Mouse (Mus musculus) limb, embryonic 13.5 days (tissue): ENCODE results near the gene Mansc4. TPM values are rescaled to one million over a fixed set of nuclear protein-coding genes. Genes with fewer than 3 reads are reported as not detected.

Experiments
- ATAC-seq: fragments of 200-750 bp; cut with Nextera tagmentation; 2 replicates; pipeline ENCODE4 v1.8.0; 2017; ENCODE audit warnings: low read depth, moderate number of reproducible peaks, moderate TSS enrichment; ENCODE audit not compliant: low FRiP score
- H3K27ac ChIP-seq: fragments of 300-500 bp; sonication (generic); 2 replicates; pipeline ENCODE4 v1.5.1; 2015; ENCODE audit warnings: inconsistent platforms, mild to moderate bottlenecking, moderate library complexity
- H3K27me3 ChIP-seq: fragments of 300-500 bp; sonication (generic); 2 replicates; pipeline ENCODE4 v1.6.1; 2015; ENCODE audit warnings: mild to moderate bottlenecking, inconsistent platforms
- H3K36me3 ChIP-seq: fragments of 300-500 bp; sonication (generic); 2 replicates; pipeline ENCODE4 v1.6.1; 2015; ENCODE audit warnings: inconsistent platforms, mild to moderate bottlenecking, moderate library complexity
- H3K4me1 ChIP-seq: fragments of 300-500 bp; sonication (generic); 2 replicates; pipeline ENCODE4 v1.6.1; 2015; ENCODE audit warnings: inconsistent platforms
- H3K4me2 ChIP-seq: fragments of 300-500 bp; sonication (generic); replicated peaks from 2 replicates; pipeline ENCODE4 v1.6.1; 2015; ENCODE audit warnings: inconsistent platforms, mild to moderate bottlenecking, moderate library complexity
- H3K4me3 ChIP-seq: fragments of 300-500 bp; sonication (generic); 2 replicates; pipeline ENCODE4 v1.5.1; 2015; ENCODE audit warnings: moderate library complexity, mild to moderate bottlenecking, inconsistent platforms
- H3K9ac ChIP-seq: fragments of 300-500 bp; sonication (generic); 2 replicates; pipeline ENCODE4 v1.6.1; 2015; ENCODE audit warnings: mild to moderate bottlenecking, inconsistent platforms
- H3K9me3 ChIP-seq: fragments of 300-500 bp; sonication (generic); 2 replicates; pipeline ENCODE4 v1.6.1; 2016; ENCODE audit warnings: inconsistent platforms
- WGBS: fragments of 180-500 bp; shearing (Covaris S2); methylation state at CpG from one replicate; pipeline ENCODE4 v1.1.7; 2015; 5-methylcytosine and 5-hydroxymethylcytosine counted together
- polyA plus RNA-seq: library from polyadenylated mRNA; unstranded; fragments of >200 nt; fragmentation: Nextera tagmentation; extraction: Ambion mirVana; gene quantifications from 2 replicates; pipeline ENCODE4 v1.2.1, GENCODE M21; 2015

Gene Mansc4
- 1.8 and 2.1 TPM in 2 replicates for polyA plus RNA-seq

GRCm38 (mm10) chr6:147086594-147087225 lies at the start of gene Mansc4:
Gene Mansc4, minus strand, starts transcription at chr6:147087032.
- Histone ChIP-seq H3K36me3 (no peaks in the 10 kb centered on the region), H3K4me1 (peaks cover 17% of the 10 kb centered on the region), H3K9me3 (no peaks in the 10 kb centered on the region), H3K4me2 (peak within 1 kb of the TSS; percentile 63), H3K27ac (peak within 1 kb of the TSS; percentile 28; the same call in 1 of the 2 replicates), H3K4me3 (peak within 1 kb of the TSS; percentile 35), H3K27me3 (0 out of 2 replicates have a peak, but pooled peaks cover 5% of the 10 kb centered on the region), H3K9ac (peak within 1 kb of the TSS; percentile 58)
- ATAC-seq = no peak; the same call in 1 of the 2 replicates
- WGBS = 9% methylated on average over 20 of the region's 20 CpGs

- no peak overlapping the region for H3K4me2 ChIP-seq
- WGBS = 63% methylated on average over 10 of the region's 10 CpGs
- H3K9me3 ChIP-seq = peaks cover 5% of the 10 kb centered on the region
- peaks cover 10% of the 10 kb centered on the region; the same call in 1 of the 2 replicates for H3K4me1 ChIP-seq
- no peak overlapping the region for H3K9ac ChIP-seq
- H3K27me3 ChIP-seq = 0 out of 2 replicates have a peak, but pooled peaks cover 3% of the 10 kb centered on the region
- 0 out of 2 replicates have a peak, but pooled peaks have one; percentile 36 for ATAC-seq
- H3K27ac ChIP-seq = no peak overlapping the region
- H3K4me3 ChIP-seq = no peak overlapping the region
- H3K36me3 ChIP-seq = no peaks in the 10 kb centered on the region
These were observed 40.4 kb upstream of the Mansc4 start for GRCm38 (mm10) chr6:147127239-147127638.

GRCm38 (mm10) chr6:147121320-147121719 lies 34.5 kb upstream of the Mansc4 start:
- no peak overlapping the region for H3K27ac ChIP-seq
- peaks cover 6% of the 10 kb centered on the region; the same call in 1 of the 2 replicates for H3K27me3 ChIP-seq
- WGBS = 59% methylated on average over 6 of the region's 6 CpGs

GRCm38 (mm10) chr6:147118190-147118589 lies 31.4 kb upstream of the Mansc4 start:
- no peak overlapping the region for H3K4me3 ChIP-seq
- H3K4me2 ChIP-seq = no peak overlapping the region
- H3K27ac ChIP-seq = no peak overlapping the region
- WGBS = 81% methylated on average over 3 of the region's 3 CpGs
- H3K9ac ChIP-seq = no peak overlapping the region
- no peak for ATAC-seq
- H3K9me3 ChIP-seq = no peaks in the 10 kb centered on the region
- 0 out of 2 replicates have a peak, but pooled peaks cover 2% of the 10 kb centered on the region for H3K4me1 ChIP-seq
- H3K36me3 ChIP-seq = no peaks in the 10 kb centered on the region
- H3K27me3 ChIP-seq = peaks cover 3% of the 10 kb centered on the region; the same call in 1 of the 2 replicates

More at GRCm38 (mm10) chr6:147121320-147121719, 34.5 kb upstream of the Mansc4 start:
- no peaks in the 10 kb centered on the region for H3K36me3 ChIP-seq
- H3K4me2 ChIP-seq = no peak overlapping the region
- peaks cover 6% of the 10 kb centered on the region; the same call in 1 of the 2 replicates for H3K4me1 ChIP-seq
- no peak overlapping the region for H3K9ac ChIP-seq
- H3K9me3 ChIP-seq = no peaks in the 10 kb centered on the region
- no peak for ATAC-seq
- no peak overlapping the region for H3K4me3 ChIP-seq

DNA sequence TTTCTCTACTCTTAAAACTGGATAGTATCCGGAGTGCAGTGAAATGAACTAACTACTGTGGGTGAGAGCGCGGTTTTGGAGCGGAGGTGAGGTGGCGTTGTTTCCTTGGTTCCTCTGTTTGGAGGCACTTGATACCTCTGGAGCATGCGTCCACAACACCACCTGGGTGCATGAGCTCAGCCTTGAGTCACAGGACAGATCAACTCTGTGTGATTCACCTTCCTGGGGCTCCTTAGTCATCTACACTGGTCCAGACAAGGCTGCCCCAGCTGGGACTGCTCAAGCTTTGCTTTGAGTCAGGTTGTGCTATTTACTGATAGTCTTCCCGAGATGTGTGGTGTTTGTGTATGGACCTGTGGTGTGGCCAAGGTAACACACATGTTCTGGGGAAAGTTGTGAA lies 30.9 kb upstream of the Mansc4 start:
- WGBS = 95% methylated on average over 7 of the region's 7 CpGs
- H3K4me1 ChIP-seq = 0 out of 2 replicates have a peak, but pooled peaks cover 2% of the 10 kb centered on the region
- H3K4me2 ChIP-seq = no peak overlapping the region
- no peak for ATAC-seq
- H3K36me3 ChIP-seq = peaks cover 3% of the 10 kb centered on the region
- H3K4me3 ChIP-seq = no peak overlapping the region
- no peak overlapping the region for H3K9ac ChIP-seq
- no peak overlapping the region for H3K27ac ChIP-seq
- peaks cover 3% of the 10 kb centered on the region; the same call in 1 of the 2 replicates for H3K27me3 ChIP-seq
- H3K9me3 ChIP-seq = no peaks in the 10 kb centered on the region

- 8% methylated on average over 10 of the region's 10 CpGs for WGBS
- 0 out of 2 replicates have a peak, but pooled peaks have one; percentile 54 for ATAC-seq
These were observed 29.7 kb upstream of the Mansc4 start for GRCm38 (mm10) chr6:147116579-147116978.

DNA sequence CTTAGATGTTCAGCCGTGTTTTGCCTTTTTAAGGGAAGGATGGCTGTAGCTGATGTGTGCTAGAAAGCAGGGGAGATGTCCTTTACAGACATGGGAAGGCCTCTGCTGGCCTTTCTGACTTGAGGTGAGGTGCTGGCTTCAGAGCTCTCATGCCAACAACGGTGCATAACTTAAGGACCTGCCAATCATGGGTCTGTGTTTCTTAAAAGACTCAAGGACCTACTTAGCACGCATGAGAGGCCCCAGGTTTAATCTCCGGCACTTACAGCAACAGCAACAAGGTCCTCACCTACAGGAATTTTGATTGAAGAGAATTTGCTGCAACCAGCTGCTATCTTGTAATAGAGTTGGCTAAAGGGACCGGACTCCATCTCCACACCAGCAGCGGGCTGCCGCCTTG lies 22.5 kb upstream of the Mansc4 start:
- Histone ChIP-seq H3K9me3 (no peaks in the 10 kb centered on the region), H3K4me1 (no peaks in the 10 kb centered on the region), H3K27ac (no peak overlapping the region), H3K36me3 (peaks cover 68% of the 10 kb centered on the region), H3K9ac (no peak overlapping the region), H3K4me2 (no peak overlapping the region), H3K4me3 (no peak overlapping the region), H3K27me3 (no peaks in the 10 kb centered on the region)
- ATAC-seq = no peak
- WGBS = 93% methylated on average over 7 of the region's 7 CpGs

More at GRCm38 (mm10) chr6:147116579-147116978, 29.7 kb upstream of the Mansc4 start:
- no peak overlapping the region for H3K9ac ChIP-seq
- 0 out of 2 replicates have a peak, but pooled peaks cover 2% of the 10 kb centered on the region for H3K4me1 ChIP-seq
- H3K4me2 ChIP-seq = no peak overlapping the region
- H3K9me3 ChIP-seq = no peaks in the 10 kb centered on the region
- H3K27ac ChIP-seq = no peak overlapping the region
- no peak overlapping the region for H3K4me3 ChIP-seq
- H3K27me3 ChIP-seq = peaks cover 3% of the 10 kb centered on the region; the same call in 1 of the 2 replicates
- H3K36me3 ChIP-seq = peaks cover 11% of the 10 kb centered on the region

DNA sequence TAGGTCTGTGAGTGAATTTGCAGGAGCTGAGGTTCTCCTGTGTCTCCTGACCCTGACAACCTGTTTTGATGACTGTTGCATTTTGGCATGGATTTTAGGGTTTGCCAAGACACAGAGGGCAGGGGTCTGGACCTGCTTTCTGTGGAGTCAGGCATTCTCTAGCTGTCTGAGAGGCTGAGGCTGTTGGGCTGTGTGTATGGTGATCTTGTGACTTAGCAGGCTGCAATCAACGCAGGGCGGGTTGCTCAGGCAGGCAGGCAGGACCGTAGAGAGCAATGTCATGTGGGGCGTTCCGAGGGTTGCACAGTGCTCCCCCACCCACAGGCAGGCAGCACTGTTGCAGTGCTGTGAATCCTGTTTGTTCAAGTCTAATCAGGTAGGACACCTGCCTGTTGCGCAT lies 19.9 kb upstream of the Mansc4 start:
- H3K9ac ChIP-seq = no peak overlapping the region
- H3K36me3 ChIP-seq = peaks cover 73% of the 10 kb centered on the region
- H3K4me1 ChIP-seq = no peaks in the 10 kb centered on the region
- H3K9me3 ChIP-seq = no peaks in the 10 kb centered on the region
- no peak for ATAC-seq
- H3K4me2 ChIP-seq = no peak overlapping the region
- no peak overlapping the region for H3K27ac ChIP-seq
- H3K4me3 ChIP-seq = no peak overlapping the region
- no peaks in the 10 kb centered on the region for H3K27me3 ChIP-seq
- 92% methylated on average over 6 of the region's 6 CpGs for WGBS

- Histone ChIP-seq H3K27ac (no peak overlapping the region), H3K9ac (no peak overlapping the region), H3K36me3 (peaks cover 62% of the 10 kb centered on the region), H3K27me3 (no peaks in the 10 kb centered on the region), H3K4me2 (no peak overlapping the region), H3K4me1 (no peaks in the 10 kb centered on the region), H3K4me3 (no peak overlapping the region), H3K9me3 (no peaks in the 10 kb centered on the region)
- 91% methylated on average over 1 of the region's 1 CpGs for WGBS
- ATAC-seq = no peak
These were observed 18.7 kb upstream of the Mansc4 start for GRCm38 (mm10) chr6:147105529-147105928.

DNA sequence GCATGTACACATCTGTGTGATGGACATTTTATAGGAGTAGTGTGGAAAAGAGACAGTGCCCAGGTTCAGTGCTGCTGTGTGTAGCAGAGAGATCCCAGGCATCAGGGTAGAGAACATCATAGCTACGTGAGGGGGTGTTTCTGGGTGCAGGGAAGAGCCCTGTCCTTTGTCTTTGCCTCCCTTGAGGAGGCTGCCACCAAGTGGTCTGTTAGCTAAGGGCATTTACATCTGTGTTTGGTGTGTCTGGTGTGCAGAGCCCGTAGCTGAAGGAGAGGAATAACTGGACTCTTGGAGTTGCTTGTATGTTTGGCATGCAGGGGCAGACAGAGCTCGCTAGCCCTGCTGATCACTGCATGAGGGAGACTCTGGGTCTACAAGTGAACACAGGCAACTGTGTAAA lies 15.5 kb upstream of the Mansc4 start:
- Histone ChIP-seq H3K4me2 (no peak overlapping the region), H3K9me3 (no peaks in the 10 kb centered on the region), H3K9ac (no peak overlapping the region), H3K4me1 (peaks cover 23% of the 10 kb centered on the region), H3K4me3 (no peak overlapping the region), H3K27me3 (no peaks in the 10 kb centered on the region), H3K36me3 (peaks cover 35% of the 10 kb centered on the region), H3K27ac (no peak overlapping the region)
- no peak for ATAC-seq
- 88% methylated on average over 3 of the region's 3 CpGs for WGBS

DNA sequence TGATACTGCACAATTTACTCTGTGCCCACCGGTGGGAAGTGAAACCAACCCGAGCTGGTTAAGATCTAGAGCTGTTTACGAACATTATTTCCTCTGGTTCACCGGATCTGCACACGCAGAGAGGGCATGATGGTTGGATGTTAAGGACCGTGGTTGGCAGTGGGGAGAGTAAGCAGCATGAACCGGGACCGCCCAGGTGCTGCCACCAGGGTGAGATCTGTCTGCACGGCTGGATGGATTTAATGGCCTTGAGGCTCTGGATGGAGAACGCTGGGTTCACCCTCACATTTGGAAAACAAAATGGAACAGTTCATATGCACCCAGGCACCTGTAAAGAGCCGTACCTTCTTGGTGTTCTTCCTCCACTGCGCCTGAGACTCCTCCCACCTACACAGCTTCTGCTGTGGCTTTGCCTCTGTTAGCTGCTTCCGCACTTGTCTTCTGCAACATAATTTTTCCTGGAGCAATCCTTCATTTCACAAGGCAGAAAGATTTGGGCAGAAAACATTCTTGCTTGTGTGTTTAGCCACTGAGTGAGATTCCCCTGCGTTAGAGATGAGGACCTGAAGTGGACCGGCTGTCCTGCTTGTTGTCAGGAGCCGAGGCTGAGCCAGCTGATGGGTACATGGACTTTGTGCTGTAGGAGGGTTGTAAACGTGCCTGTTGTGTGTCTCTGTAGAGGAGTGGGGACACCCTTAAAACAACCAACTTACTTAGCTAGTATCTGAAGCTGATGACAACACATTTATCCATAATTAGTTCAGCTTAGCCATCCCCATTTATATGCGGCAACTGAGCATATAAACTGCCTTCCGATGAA lies 12.8 kb upstream of the Mansc4 start:
- Histone ChIP-seq H3K4me1 (peaks cover 29% of the 10 kb centered on the region), H3K4me3 (no peak overlapping the region), H3K9me3 (no peaks in the 10 kb centered on the region), H3K9ac (no peak overlapping the region; the same call in 1 of the 2 replicates), H3K36me3 (peaks cover 30% of the 10 kb centered on the region), H3K27me3 (no peaks in the 10 kb centered on the region), H3K4me2 (0 out of 2 replicates have a peak overlapping the region, but pooled peaks have one; percentile 9), H3K27ac (no peak overlapping the region)
- 72% methylated on average over 19 of the region's 19 CpGs for WGBS
- ATAC-seq = no peak
